Mouse (Mus musculus) kidney, adult 8-10 months (tissue): ENCODE measurements around the gene Wnt9a.
"Not testable (repeated sequence)": the region's sequence is repeated elsewhere in the genome, so short reads cannot be mapped to it uniquely, and the experiment has no call there.

Experiments
- DNase-seq, 2 experiments: peaks; one replicate each; pipeline ENCODE4 v3.0.0; 2022

Gene Wnt9a

GRCm38 (mm10) chr11:59337955-59338735, 31.4 kb downstream of the Wnt9a start:
- DNase-seq = peak; percentile 25 to 40

GRCm38 (mm10) chr11:59338736-59339120, 32.0 kb downstream of the Wnt9a start:
- DNase-seq = no peak

DNA sequence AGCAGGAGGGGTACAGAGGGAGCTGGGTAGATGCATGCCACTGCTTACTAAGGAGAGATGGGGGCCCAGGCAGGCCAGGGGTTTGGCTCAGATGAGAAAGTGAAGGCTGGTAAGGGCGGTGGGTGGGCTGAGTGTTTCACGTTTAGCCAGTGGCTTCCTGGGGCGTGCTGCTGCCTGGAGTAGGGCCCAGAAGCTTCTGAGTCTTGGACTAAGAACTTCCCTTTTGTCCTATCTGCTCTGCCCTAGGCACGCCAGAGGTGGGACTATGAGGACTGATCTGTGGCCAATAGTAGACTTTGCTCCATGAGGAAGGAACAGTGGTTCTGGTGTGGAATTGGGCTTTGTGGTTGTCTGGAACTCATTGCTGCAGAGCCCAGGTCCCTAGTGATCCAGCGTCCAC, 36.2 kb downstream of the Wnt9a start:
- DNase-seq = no peak

- DNase-seq = no peak
Measured at GRCm38 (mm10) chr11:59346166-59346910, 39.6 kb downstream of the Wnt9a start.

DNA sequence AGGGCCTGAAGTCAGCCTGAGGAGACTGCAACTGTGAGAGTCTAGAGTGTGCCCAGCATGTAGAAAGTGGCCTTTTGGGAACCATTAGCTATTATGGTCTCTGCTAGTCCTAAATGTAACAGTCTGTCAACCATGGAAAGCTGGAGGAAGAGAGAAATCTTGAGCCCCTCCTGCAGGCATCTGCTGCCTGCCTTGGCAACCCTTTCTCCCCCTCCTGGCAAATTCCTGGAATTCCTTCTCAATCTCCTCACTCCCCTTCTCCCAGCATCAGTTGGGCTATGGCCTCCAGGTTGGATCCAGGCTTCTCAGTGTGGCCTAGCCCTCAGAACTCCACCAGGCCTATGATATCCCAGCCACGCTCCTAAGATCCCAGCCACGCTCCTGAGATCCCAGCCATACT, 43.6 kb downstream of the Wnt9a start:
- DNase-seq = no peak

GRCm38 (mm10) chr11:59354793-59355192, 48.1 kb downstream of the Wnt9a start:
- no peak for DNase-seq

- no peak for DNase-seq
Measured at GRCm38 (mm10) chr11:59356874-59357289, 50.2 kb downstream of the Wnt9a start.

GRCm38 (mm10) chr11:59361291-59361690, 54.6 kb downstream of the Wnt9a start:
- no peak for DNase-seq

DNA sequence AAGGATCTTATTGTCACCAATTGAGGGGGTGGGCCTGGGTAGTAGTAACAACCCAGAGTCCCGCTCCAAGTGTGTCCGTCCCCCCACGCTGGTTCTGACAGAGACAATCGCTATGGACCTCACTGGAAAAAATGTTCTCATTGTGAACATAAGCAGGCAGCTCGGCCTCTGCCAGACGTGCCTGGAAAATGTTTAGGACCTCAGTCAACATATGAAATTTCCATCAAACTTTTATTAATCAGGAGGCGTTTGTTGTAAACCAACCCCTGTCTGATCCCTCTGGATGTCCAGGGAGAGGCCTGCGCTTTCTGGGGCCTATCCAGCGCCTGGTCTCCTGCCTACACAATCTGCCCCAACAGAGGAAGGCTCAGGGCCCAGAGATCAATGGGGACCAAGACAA, 57.3 kb downstream of the Wnt9a start:
- no peak for DNase-seq

- DNase-seq = no peak
Measured at GRCm38 (mm10) chr11:59364417-59364816, 57.7 kb downstream of the Wnt9a start.

- DNase-seq = no peak
Measured at GRCm38 (mm10) chr11:59366031-59366430, 59.3 kb downstream of the Wnt9a start.

GRCm38 (mm10) chr11:59366633-59367032, 59.9 kb downstream of the Wnt9a start:
- DNase-seq = peak in 1 of 2 experiments; percentile 18

DNA sequence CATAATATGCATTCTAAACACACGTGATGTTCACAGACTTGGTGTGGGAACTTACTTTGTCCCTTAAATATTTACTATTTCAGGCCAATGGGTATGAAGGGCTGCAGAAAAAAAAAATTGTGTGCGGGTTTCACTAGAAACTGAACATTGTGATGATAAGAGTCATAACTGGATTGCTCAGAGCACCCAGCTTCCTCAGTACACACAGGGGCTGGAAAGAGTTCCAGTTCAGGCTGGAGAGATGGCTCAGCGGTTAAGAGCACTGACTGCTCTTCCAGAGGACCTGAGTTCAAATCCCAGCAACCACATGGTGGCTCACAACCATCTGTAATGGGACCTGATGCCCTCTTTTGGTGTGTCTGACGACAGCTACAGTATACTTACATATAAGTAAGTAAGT, 61.2 kb downstream of the Wnt9a start:
- DNase-seq = not testable (repeated sequence)

DNA sequence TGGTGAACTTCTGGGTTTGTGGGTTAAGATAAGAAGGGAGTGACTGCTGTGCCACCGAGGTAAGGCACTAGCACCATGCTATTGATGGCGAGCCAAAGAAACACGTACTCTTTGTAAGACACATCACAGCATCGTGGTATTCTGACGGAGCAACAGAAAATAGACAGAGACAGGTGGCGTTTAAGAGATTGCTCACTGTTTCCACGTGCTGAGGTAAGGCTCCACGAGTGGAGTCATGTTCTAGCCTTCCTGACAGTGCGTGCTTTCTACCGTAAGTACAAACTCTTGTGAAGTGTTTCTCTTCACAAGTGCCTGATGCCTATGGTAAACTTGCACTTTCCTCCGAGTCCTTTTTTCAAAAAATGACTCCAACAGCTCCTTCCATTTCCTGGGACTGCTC, 63.1 kb downstream of the Wnt9a start:
- DNase-seq = no peak

DNA sequence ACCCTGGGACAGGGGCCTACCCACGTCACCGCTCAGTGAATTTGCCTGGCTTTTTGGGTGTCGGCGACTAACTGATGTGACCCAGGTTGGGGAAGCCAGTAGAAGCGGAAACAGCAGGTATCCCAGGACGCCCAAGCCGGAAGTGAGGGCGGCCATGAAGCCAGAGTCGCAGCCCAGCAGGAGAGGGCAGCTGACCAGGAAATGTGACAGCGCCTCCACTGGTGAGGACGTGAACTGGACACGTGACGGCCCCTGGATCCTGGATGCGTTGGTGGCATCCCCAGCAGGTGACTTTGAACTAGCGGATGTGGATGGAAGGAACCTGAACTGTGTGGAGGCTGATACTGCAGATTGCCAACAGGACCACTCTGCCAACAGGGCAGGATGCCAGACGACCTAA, 68.7 kb downstream of the Wnt9a start, which contains the start of gene Prss38:
Prss38 (minus strand) TSS at position 183 of the 400 bp plus-strand sequence.
- DNase-seq = no peak

GRCm38 (mm10) chr11:59377999-59378398, 71.3 kb downstream of the Wnt9a start:
- no peak for DNase-seq

GRCm38 (mm10) chr11:59379547-59379946, 72.8 kb downstream of the Wnt9a start:
- no peak for DNase-seq
